In genomic region chr6:32355559-32355958, GRCm38 (mm10) we compare ENCODE assay signal across 12 mouse cellular contexts.
DNase-seq lines count a peak whose midpoint lies in the region; ATAC-seq and TF ChIP-seq lines count a peak whose summit lies in the region.
"Had no signal": no experiment of that assay in that cellular context is flagged by ENCODE, and none has a peak within 500 bp of the region (broad histone marks: within the 10 kb centered on the region; RNA-seq: fewer than 3 reads in every experiment).

No protein-coding gene starts in this region.

- no peaks in the 10 kb centered on the region for H3K36me3 ChIP-seq in forebrain, embryonic 15.5 days
- no peaks in the 10 kb centered on the region for H3K36me3 ChIP-seq in forebrain, embryonic 12.5 days (replicated peaks)
- H3K36me3 ChIP-seq in kidney, adult 2 months (ENCODE audit: control insufficient read depth, insufficient read depth, low read length), result no peaks in the 10 kb centered on the region
- no peaks in the 10 kb centered on the region for H3K36me3 ChIP-seq in kidney, embryonic 15.5 days
- no peaks in the 10 kb centered on the region for H3K36me3 ChIP-seq in hindbrain, embryonic 16.5 days (ENCODE audit: control insufficient read depth, insufficient read depth, low read length)
- H3K36me3 ChIP-seq: embryonic facial prominence, embryonic 13.5 days had no signal

- H3K4me1 ChIP-seq in forebrain, embryonic 15.5 days, result peaks cover 9% of the 10 kb centered on the region
- H3K4me1 ChIP-seq in forebrain, embryonic 12.5 days, result peaks cover 3% of the 10 kb centered on the region; the same call in 1 of the 2 replicates
- H3K4me1 ChIP-seq in kidney, adult 2 months (ENCODE audit: control insufficient read depth, insufficient read depth, low read length), result no peaks in the 10 kb centered on the region
- H3K4me1 ChIP-seq in kidney, embryonic 15.5 days, result 0 out of 2 replicates have a peak, but pooled peaks cover 12% of the 10 kb centered on the region
- H3K4me1 ChIP-seq in hindbrain, embryonic 16.5 days (ENCODE audit: control insufficient read depth, insufficient read depth, low read depth, low read length), result peaks cover 8% of the 10 kb centered on the region; the same call in 1 of the 2 replicates

- H3K4me2 ChIP-seq in forebrain, embryonic 15.5 days (replicated peaks), result no peak overlapping the region
- H3K4me2 ChIP-seq in forebrain, embryonic 12.5 days, result no peak overlapping the region
- no peak overlapping the region for H3K4me2 ChIP-seq in kidney, embryonic 15.5 days
- H3K4me2 ChIP-seq in hindbrain, embryonic 16.5 days (ENCODE audit: low read length), result no peak overlapping the region
- H3K4me2 ChIP-seq: embryonic facial prominence, embryonic 13.5 days had no signal

- TF ChIP-seq CTCF in kidney, adult 2 months (conservative IDR thresholded peaks at IDR 0.05; ENCODE audit: insufficient read depth, insufficient read length, low read depth, low read length), result no peak

- 65% methylated on average over 4 of the region's 4 CpGs for WGBS in forebrain, embryonic 15.5 days
- 84% methylated on average over 4 of the region's 4 CpGs for WGBS in forebrain, embryonic 12.5 days
- 48% methylated on average over 4 of the region's 4 CpGs for WGBS in kidney, adult 2 months
- 58% methylated on average over 4 of the region's 4 CpGs for WGBS in kidney, embryonic 15.5 days
- 68% methylated on average over 4 of the region's 4 CpGs for WGBS in hindbrain, embryonic 16.5 days

- TF ChIP-seq POLR2A in kidney, adult 2 months (IDR thresholded peaks at IDR 0.05; ENCODE audit: low read depth, low read length), result no peak

- no peak overlapping the region for H3K4me3 ChIP-seq in forebrain, embryonic 15.5 days
- H3K4me3 ChIP-seq in forebrain, embryonic 12.5 days (replicated peaks), result no peak overlapping the region
- H3K4me3 ChIP-seq in kidney, adult 2 months (ENCODE audit: insufficient read depth, low read depth, low read length), result no peak overlapping the region
- no peak overlapping the region for H3K4me3 ChIP-seq in kidney, embryonic 15.5 days (replicated peaks)
- H3K4me3 ChIP-seq in hindbrain, embryonic 16.5 days (ENCODE audit: low read length), result no peak overlapping the region
- H3K4me3 ChIP-seq: embryonic facial prominence, embryonic 13.5 days; gastrocnemius, adult 2 months had no signal

- no peaks in the 10 kb centered on the region for H3K27me3 ChIP-seq in forebrain, embryonic 15.5 days
- H3K27me3 ChIP-seq in forebrain, embryonic 12.5 days, result no peaks in the 10 kb centered on the region
- no peaks in the 10 kb centered on the region for H3K27me3 ChIP-seq in kidney, adult 2 months (replicated peaks; ENCODE audit: control insufficient read depth, insufficient read depth, low read length)
- H3K27me3 ChIP-seq in kidney, embryonic 15.5 days, result no peaks in the 10 kb centered on the region
- H3K27me3 ChIP-seq in hindbrain, embryonic 16.5 days (replicated peaks; ENCODE audit: control insufficient read depth, insufficient read depth, low read length), result no peaks in the 10 kb centered on the region
- H3K27me3 ChIP-seq: embryonic facial prominence, embryonic 13.5 days had no signal

- DNase-seq in kidney, adult 2 months, result peak; percentile 69
- peak; percentile 23 for DNase-seq in adipocyte (ENCODE audit: low spot score)
- no peak for DNase-seq in ovary, adult 18-20 months (ENCODE audit: low spot score)
- DNase-seq in retina, embryonic 14.5 days (ENCODE audit: low spot score), result no peak
- DNase-seq: gastrocnemius, adult 2 months; lung, adult 18-20 months had no signal

- ATAC-seq in forebrain, embryonic 15.5 days (replicated peaks), result no peak
- no peak for ATAC-seq in forebrain, embryonic 12.5 days (ENCODE audit: low FRiP score)
- ATAC-seq in kidney, embryonic 15.5 days (replicated peaks; ENCODE audit: low FRiP score), result no peak
- ATAC-seq in hindbrain, embryonic 16.5 days, result peak; percentile 74
- ATAC-seq: intestine, embryonic 16.5 days had no signal

- H3K9me3 ChIP-seq in forebrain, embryonic 15.5 days, result no peaks in the 10 kb centered on the region
- no peaks in the 10 kb centered on the region for H3K9me3 ChIP-seq in forebrain, embryonic 12.5 days
- no peaks in the 10 kb centered on the region for H3K9me3 ChIP-seq in kidney, embryonic 15.5 days (replicated peaks)
- H3K9me3 ChIP-seq in hindbrain, embryonic 16.5 days (ENCODE audit: control insufficient read depth, low read length), result no peaks in the 10 kb centered on the region
- H3K9me3 ChIP-seq: embryonic facial prominence, embryonic 13.5 days had no signal

- H3K27ac ChIP-seq in forebrain, embryonic 15.5 days (replicated peaks), result 0 out of 2 replicates have a peak overlapping the region, but pooled peaks have one; percentile 9
- no peak overlapping the region for H3K27ac ChIP-seq in forebrain, embryonic 12.5 days
- H3K27ac ChIP-seq in kidney, adult 2 months (ENCODE audit: insufficient read depth, low read depth, low read length), result no peak overlapping the region
- H3K27ac ChIP-seq in kidney, embryonic 15.5 days, result no peak overlapping the region
- no peak overlapping the region for H3K27ac ChIP-seq in hindbrain, embryonic 16.5 days (ENCODE audit: low read depth, low read length)
- H3K27ac ChIP-seq: embryonic facial prominence, embryonic 13.5 days; gastrocnemius, adult 2 months had no signal

- H3K9ac ChIP-seq in forebrain, embryonic 15.5 days (replicated peaks), result no peak overlapping the region
- no peak overlapping the region for H3K9ac ChIP-seq in forebrain, embryonic 12.5 days
- H3K9ac ChIP-seq in kidney, embryonic 15.5 days, result no peak overlapping the region
- no peak overlapping the region for H3K9ac ChIP-seq in hindbrain, embryonic 16.5 days (ENCODE audit: low read depth, low read length)
- H3K9ac ChIP-seq: embryonic facial prominence, embryonic 13.5 days had no signal

Comparison
In these comparisons a context has a peak if more than half of its experiments do, and no peak if none do; other contexts are left out.
1. DNase-seq: peak in kidney, adult 2 months (single experiment) and adipocyte (single experiment); none in ovary, adult 18-20 months (single experiment) and retina, embryonic 14.5 days (single experiment).